Mouse (Mus musculus): ENCODE results near the gene Psat1. TPM values are rescaled to one million over a fixed set of nuclear protein-coding genes. Genes with fewer than 3 reads are reported as not detected.

The Psat1 gene
- polyA plus RNA-seq, 1 experiment from 2014 or later, result 15.3 TPM

DNA sequence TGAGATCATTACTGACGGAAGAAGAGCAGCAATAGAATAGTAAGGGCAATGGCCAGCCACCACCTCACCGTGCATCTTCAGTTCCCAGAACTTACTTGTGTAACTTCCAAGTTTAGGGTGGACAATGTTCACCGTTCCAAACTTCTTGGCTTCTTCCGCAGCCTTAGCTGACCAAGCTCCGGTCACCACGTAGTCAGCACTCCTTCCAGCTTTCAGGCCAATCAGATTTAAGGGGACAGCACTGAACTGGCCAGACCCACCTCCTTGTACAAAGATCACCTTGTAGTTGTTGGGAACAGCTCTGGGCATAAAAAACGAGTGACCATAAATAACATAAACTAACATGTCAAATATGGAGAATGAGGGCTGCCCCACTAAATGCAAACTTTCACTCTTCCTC lies 29.0 kb downstream of the Psat1 start:
- Histone ChIP-seq H3K4me1 (replicated peaks; ENCODE audit: control insufficient read depth, insufficient read depth, low read length) (peaks cover under 1% of the 10 kb centered on the region; the same call in 1 of the 2 replicates), H3K36me3 (ENCODE audit: control insufficient read depth, insufficient read depth) (peaks cover 4% of the 10 kb centered on the region), H3K9ac (ENCODE audit: low read depth, low read length) (no peak overlapping the region), H3K4me3 (ENCODE audit: low read depth, low read length) (no peak overlapping the region), H3K9me3 (ENCODE audit: control insufficient read depth) (no peaks in the 10 kb centered on the region), H3K4me2 (replicated peaks; ENCODE audit: low read depth) (no peak overlapping the region), H3K27me3 (replicated peaks; ENCODE audit: control insufficient read depth, insufficient read depth, low read length) (no peaks in the 10 kb centered on the region), H3K27ac (ENCODE audit: low read depth, low read length) (no peak overlapping the region)
- WGBS, result 92% methylated on average over 7 of the region's 7 CpGs
- no peak for ATAC-seq
- no peak for TF ChIP-seq CTCF (IDR thresholded peaks at IDR 0.05; ENCODE audit: low read depth)

DNA sequence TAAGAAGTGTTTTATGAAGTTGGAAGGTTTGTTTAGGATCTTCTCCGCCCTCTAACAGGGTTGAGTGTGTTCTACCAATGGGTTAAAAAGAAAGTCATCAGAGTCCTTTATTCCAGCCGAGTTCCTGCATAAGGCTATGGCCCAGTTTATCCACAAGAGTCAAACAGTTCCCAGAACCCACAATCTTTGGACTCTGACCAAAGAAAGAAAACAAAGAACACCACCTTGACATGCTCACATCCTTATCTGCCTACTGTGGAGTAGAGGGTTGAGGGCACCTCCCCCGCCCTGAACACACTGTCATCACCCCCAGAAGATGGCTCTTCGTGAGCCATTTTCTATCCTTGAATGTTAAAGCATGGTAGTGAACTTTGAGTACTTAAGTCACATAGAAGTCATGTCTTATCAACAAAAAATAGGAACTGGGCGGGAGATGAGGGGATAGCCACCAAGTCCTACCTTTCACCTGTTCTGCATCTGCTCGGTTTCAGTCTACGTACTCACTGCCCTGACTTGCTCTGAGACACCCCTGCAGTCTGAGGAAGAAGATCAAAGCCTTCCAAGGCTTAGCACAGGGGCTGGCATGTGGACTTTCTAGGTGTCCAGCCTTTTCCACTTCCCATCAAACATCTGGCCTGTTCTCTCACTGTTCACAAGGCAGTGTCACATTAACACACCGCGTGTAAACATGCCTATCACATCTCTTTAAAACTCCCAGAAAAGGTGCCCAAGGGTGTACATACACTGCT lies 33.7 kb downstream of the Psat1 start:
- peaks cover 4% of the 10 kb centered on the region for H3K36me3 ChIP-seq (ENCODE audit: control insufficient read depth, insufficient read depth)
- no peak for TF ChIP-seq CTCF (IDR thresholded peaks at IDR 0.05; ENCODE audit: low read depth)
- H3K4me1 ChIP-seq (replicated peaks; ENCODE audit: control insufficient read depth, insufficient read depth, low read length), result no peaks in the 10 kb centered on the region; the same call in 1 of the 2 replicates
- no peak for ATAC-seq
- no peak overlapping the region for H3K27ac ChIP-seq (ENCODE audit: low read depth, low read length)
- H3K27me3 ChIP-seq (replicated peaks; ENCODE audit: control insufficient read depth, insufficient read depth, low read length), result no peaks in the 10 kb centered on the region
- H3K9ac ChIP-seq (ENCODE audit: low read depth, low read length), result no peak overlapping the region
- no peak overlapping the region for H3K4me2 ChIP-seq (replicated peaks; ENCODE audit: low read depth)
- no peaks in the 10 kb centered on the region for H3K9me3 ChIP-seq (ENCODE audit: control insufficient read depth)
- 86% methylated on average over 9 of the region's 9 CpGs for WGBS
- no peak overlapping the region for H3K4me3 ChIP-seq (ENCODE audit: low read depth, low read length)

GRCm38 (mm10) chr19:15911441-15911840 lies 35.7 kb downstream of the Psat1 start:
- Histone ChIP-seq H3K36me3 (ENCODE audit: control insufficient read depth, insufficient read depth) (peaks cover 10% of the 10 kb centered on the region), H3K9me3 (ENCODE audit: control insufficient read depth) (no peaks in the 10 kb centered on the region), H3K4me3 (ENCODE audit: low read depth, low read length) (no peak overlapping the region), H3K4me1 (replicated peaks; ENCODE audit: control insufficient read depth, insufficient read depth, low read length) (no peaks in the 10 kb centered on the region; the same call in 1 of the 2 replicates), H3K4me2 (replicated peaks; ENCODE audit: low read depth) (no peak overlapping the region), H3K27ac (ENCODE audit: low read depth, low read length) (no peak overlapping the region), H3K27me3 (replicated peaks; ENCODE audit: control insufficient read depth, insufficient read depth, low read length) (no peaks in the 10 kb centered on the region), H3K9ac (ENCODE audit: low read depth, low read length) (no peak overlapping the region)
- TF ChIP-seq CTCF (IDR thresholded peaks at IDR 0.05; ENCODE audit: low read depth), result no peak
- ATAC-seq, result no peak
- 94% methylated on average over 5 of the region's 5 CpGs for WGBS

DNA sequence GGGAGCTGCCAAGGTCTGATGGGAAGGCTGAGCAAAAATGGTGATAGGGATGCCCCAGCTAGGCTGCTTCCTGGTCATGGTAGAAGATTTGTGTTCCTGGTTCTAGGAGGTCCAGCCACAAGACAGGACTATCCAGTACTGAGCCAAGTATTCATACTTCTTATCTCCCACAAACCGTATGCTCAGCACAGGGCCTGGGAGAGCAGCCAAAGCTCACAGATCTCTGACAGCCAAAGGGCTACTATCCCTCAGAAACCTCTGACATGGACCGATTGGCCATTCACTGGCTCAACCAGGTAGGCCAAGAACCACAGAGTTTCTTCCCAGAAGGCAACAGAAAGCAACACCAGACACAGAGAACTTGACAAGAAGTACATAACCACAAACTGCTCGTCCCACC lies 36.1 kb downstream of the Psat1 start:
- no peak for ATAC-seq
- Histone ChIP-seq H3K9ac (ENCODE audit: low read depth, low read length) (no peak overlapping the region), H3K9me3 (ENCODE audit: control insufficient read depth) (no peaks in the 10 kb centered on the region), H3K27me3 (replicated peaks; ENCODE audit: control insufficient read depth, insufficient read depth, low read length) (no peaks in the 10 kb centered on the region), H3K36me3 (ENCODE audit: control insufficient read depth, insufficient read depth) (peaks cover 10% of the 10 kb centered on the region), H3K27ac (ENCODE audit: low read depth, low read length) (no peak overlapping the region), H3K4me3 (ENCODE audit: low read depth, low read length) (no peak overlapping the region), H3K4me2 (replicated peaks; ENCODE audit: low read depth) (no peak overlapping the region), H3K4me1 (replicated peaks; ENCODE audit: control insufficient read depth, insufficient read depth, low read length) (no peaks in the 10 kb centered on the region; the same call in 1 of the 2 replicates)
- 92% methylated on average over 3 of the region's 3 CpGs for WGBS
- no peak for TF ChIP-seq CTCF (IDR thresholded peaks at IDR 0.05; ENCODE audit: low read depth)

GRCm38 (mm10) chr19:15910488-15910887 lies 36.6 kb downstream of the Psat1 start:
- no peaks in the 10 kb centered on the region for H3K9me3 ChIP-seq (ENCODE audit: control insufficient read depth)
- ATAC-seq, result no peak
- H3K4me3 ChIP-seq (ENCODE audit: low read depth, low read length), result no peak overlapping the region
- no peaks in the 10 kb centered on the region; the same call in 1 of the 2 replicates for H3K4me1 ChIP-seq (replicated peaks; ENCODE audit: control insufficient read depth, insufficient read depth, low read length)
- peaks cover 10% of the 10 kb centered on the region for H3K36me3 ChIP-seq (ENCODE audit: control insufficient read depth, insufficient read depth)
- TF ChIP-seq CTCF (IDR thresholded peaks at IDR 0.05; ENCODE audit: low read depth), result no peak
- no peak overlapping the region for H3K4me2 ChIP-seq (replicated peaks; ENCODE audit: low read depth)
- no peak overlapping the region for H3K27ac ChIP-seq (ENCODE audit: low read depth, low read length)
- H3K9ac ChIP-seq (ENCODE audit: low read depth, low read length), result no peak overlapping the region
- no peaks in the 10 kb centered on the region for H3K27me3 ChIP-seq (replicated peaks; ENCODE audit: control insufficient read depth, insufficient read depth, low read length)
- 86% methylated on average over 1 of the region's 1 CpGs for WGBS

- Histone ChIP-seq H3K4me3 (ENCODE audit: low read depth, low read length) (no peak overlapping the region), H3K4me1 (replicated peaks; ENCODE audit: control insufficient read depth, insufficient read depth, low read length) (no peaks in the 10 kb centered on the region), H3K4me2 (replicated peaks; ENCODE audit: low read depth) (no peak overlapping the region), H3K27me3 (replicated peaks; ENCODE audit: control insufficient read depth, insufficient read depth, low read length) (no peaks in the 10 kb centered on the region), H3K9me3 (ENCODE audit: control insufficient read depth) (no peaks in the 10 kb centered on the region), H3K27ac (ENCODE audit: low read depth, low read length) (no peak overlapping the region), H3K9ac (ENCODE audit: low read depth, low read length) (no peak overlapping the region), H3K36me3 (ENCODE audit: control insufficient read depth, insufficient read depth) (peaks cover 6% of the 10 kb centered on the region; the same call in 1 of the 2 replicates)
- TF ChIP-seq CTCF (IDR thresholded peaks at IDR 0.05; ENCODE audit: low read depth), result no peak
- ATAC-seq, result no peak
- 93% methylated on average over 5 of the region's 5 CpGs for WGBS
Measured at GRCm38 (mm10) chr19:15908016-15908415, 39.1 kb downstream of the Psat1 start.
